Mouse (Mus musculus) embryonic facial prominence, embryonic 11.5 days (tissue): ENCODE data around the gene Aldh18a1. TPM values are rescaled to one million over a fixed set of nuclear protein-coding genes. Genes with fewer than 3 reads are reported as not detected.
"Not testable (repeated sequence)": the region's sequence is repeated elsewhere in the genome, so short reads cannot be mapped to it uniquely, and the experiment has no call there.

ENCODE experiments used
- ATAC-seq: fragments of 200-750 bp; cut with Nextera tagmentation; replicated peaks from 2 replicates; pipeline ENCODE4 v1.8.0; 2017; ENCODE audit warnings: low read depth; ENCODE audit not compliant: insufficient number of reproducible peaks, low FRiP score, low TSS enrichment
- DNase-seq: peaks from one replicate; pipeline ENCODE4 v3.0.0-alpha.2; 2015; ENCODE audit warnings: low spot score
- H3K27ac ChIP-seq: fragments of 300-500 bp; sonication (generic); replicated peaks from 2 replicates; pipeline ENCODE4 v1.5.1; 2014; ENCODE audit warnings: mild to moderate bottlenecking, low read depth, low read length, control low read depth
- H3K27me3 ChIP-seq: fragments of 300-500 bp; sonication (generic); 2 replicates; pipeline ENCODE4 v1.6.1; 2014; ENCODE audit warnings: mild to moderate bottlenecking, low read length, moderate library complexity, mixed read lengths; ENCODE audit not compliant: control insufficient read depth, insufficient read depth
- H3K36me3 ChIP-seq: fragments of 300-500 bp; sonication (generic); replicated peaks from 2 replicates; pipeline ENCODE4 v1.6.1; 2014; ENCODE audit warnings: low read depth, mild to moderate bottlenecking, low read length, moderate library complexity, mixed read lengths; ENCODE audit not compliant: control insufficient read depth, insufficient read depth
- H3K4me1 ChIP-seq: fragments of 300-500 bp; sonication (generic); 2 replicates; pipeline ENCODE4 v1.6.1; 2014; ENCODE audit warnings: low read length, mixed read lengths; ENCODE audit not compliant: control insufficient read depth, insufficient read depth
- H3K4me2 ChIP-seq: fragments of 300-500 bp; sonication (generic); 2 replicates; pipeline ENCODE4 v1.6.1; 2014; ENCODE audit warnings: low read depth, mild to moderate bottlenecking, control low read depth, low read length, moderate library complexity
- H3K4me3 ChIP-seq: fragments of 300-500 bp; sonication (generic); 2 replicates; pipeline ENCODE4 v1.5.1; 2014; ENCODE audit warnings: low read depth, low read length, control low read depth
- H3K9ac ChIP-seq: fragments of 300-500 bp; sonication (generic); replicated peaks from 2 replicates; pipeline ENCODE4 v1.6.1; 2014; ENCODE audit warnings: mild to moderate bottlenecking, control low read depth, low read length
- H3K9me3 ChIP-seq: fragments of 300-500 bp; sonication (generic); replicated peaks from 2 replicates; pipeline ENCODE4 v1.6.1; 2016; ENCODE audit warnings: mild to moderate bottlenecking, low read length, inconsistent platforms, mixed read lengths; ENCODE audit not compliant: control insufficient read depth
- WGBS: fragments of 180-500 bp; shearing (Covaris S2); extraction: QIAGEN DNeasy Blood & Tissue Kit; methylation state at CpG from one replicate; pipeline ENCODE4 v1.1.7; 2014; 5-methylcytosine and 5-hydroxymethylcytosine counted together
- polyA plus RNA-seq: library from polyadenylated mRNA; unstranded; fragments of >200 nt; fragmentation: Nextera tagmentation; extraction: Ambion mirVana; gene quantifications from 2 replicates; pipeline ENCODE4 v1.2.1, GENCODE M21; 2014

Aldh18a1 gene
- polyA plus RNA-seq, 1 experiment from 2014 or later = 59.7 TPM

GRCm38 (mm10) chr19:40581662-40582061 is 6.6 kb downstream of the Aldh18a1 start:
- H3K4me2 ChIP-seq = no peak overlapping the region
- H3K36me3 ChIP-seq = no peaks in the 10 kb centered on the region; the same call in 1 of the 2 replicates
- ATAC-seq (no peak), DNase-seq (no peak)
- no peak overlapping the region for H3K27ac ChIP-seq
- H3K4me1 ChIP-seq = no peaks in the 10 kb centered on the region
- no peak overlapping the region for H3K4me3 ChIP-seq
- 77% methylated on average over 5 of the region's 5 CpGs for WGBS
- H3K9me3 ChIP-seq = no peaks in the 10 kb centered on the region
- H3K27me3 ChIP-seq = no peaks in the 10 kb centered on the region
- no peak overlapping the region for H3K9ac ChIP-seq

GRCm38 (mm10) chr19:40580902-40581301 is 7.4 kb downstream of the Aldh18a1 start:
- Histone ChIP-seq H3K9ac (no peak overlapping the region), H3K4me1 (no peaks in the 10 kb centered on the region), H3K4me3 (no peak overlapping the region), H3K27me3 (no peaks in the 10 kb centered on the region), H3K4me2 (no peak overlapping the region), H3K36me3 (no peaks in the 10 kb centered on the region; the same call in 1 of the 2 replicates), H3K9me3 (no peaks in the 10 kb centered on the region), H3K27ac (no peak overlapping the region)
- DNase-seq (no peak), ATAC-seq (no peak)
- WGBS = 83% methylated on average over 2 of the region's 2 CpGs

GRCm38 (mm10) chr19:40575438-40575837 is 12.8 kb downstream of the Aldh18a1 start:
- no peak overlapping the region for H3K27ac ChIP-seq
- H3K9me3 ChIP-seq = no peaks in the 10 kb centered on the region
- H3K4me1 ChIP-seq = no peaks in the 10 kb centered on the region
- DNase-seq = no peak
- no peak overlapping the region for H3K4me2 ChIP-seq
- no peaks in the 10 kb centered on the region; the same call in none of the 2 replicates for H3K36me3 ChIP-seq
- H3K9ac ChIP-seq = no peak overlapping the region
- no peak overlapping the region for H3K4me3 ChIP-seq
- 87% methylated on average over 5 of the region's 5 CpGs for WGBS
- no peaks in the 10 kb centered on the region for H3K27me3 ChIP-seq
- ATAC-seq = no peak

GRCm38 (mm10) chr19:40570726-40571125 is 17.5 kb downstream of the Aldh18a1 start:
- peaks cover 22% of the 10 kb centered on the region for H3K36me3 ChIP-seq
- no peak overlapping the region for H3K4me2 ChIP-seq
- H3K27me3 ChIP-seq = no peaks in the 10 kb centered on the region
- ATAC-seq = no peak
- WGBS = 93% methylated on average over 9 of the region's 9 CpGs
- H3K27ac ChIP-seq = no peak overlapping the region
- no peak overlapping the region for H3K9ac ChIP-seq
- H3K4me1 ChIP-seq = no peaks in the 10 kb centered on the region
- no peak for DNase-seq
- no peak overlapping the region for H3K4me3 ChIP-seq
- H3K9me3 ChIP-seq = no peaks in the 10 kb centered on the region

GRCm38 (mm10) chr19:40567616-40568015 is 20.6 kb downstream of the Aldh18a1 start:
- DNase-seq (no peak), ATAC-seq (no peak)
- Histone ChIP-seq H3K27me3 (no peaks in the 10 kb centered on the region), H3K36me3 (peaks cover 27% of the 10 kb centered on the region), H3K9me3 (no peaks in the 10 kb centered on the region), H3K9ac (no peak overlapping the region), H3K4me3 (no peak overlapping the region), H3K27ac (no peak overlapping the region), H3K4me2 (no peak overlapping the region), H3K4me1 (no peaks in the 10 kb centered on the region)
- WGBS = 90% methylated on average over 3 of the region's 3 CpGs

GRCm38 (mm10) chr19:40563880-40564645 is 24.2 kb downstream of the Aldh18a1 start:
- no peak for DNase-seq
- Histone ChIP-seq H3K4me2 (no peak overlapping the region), H3K27me3 (no peaks in the 10 kb centered on the region), H3K4me3 (no peak overlapping the region), H3K9me3 (no peaks in the 10 kb centered on the region), H3K4me1 (no peaks in the 10 kb centered on the region), H3K9ac (no peak overlapping the region), H3K36me3 (peaks cover 18% of the 10 kb centered on the region), H3K27ac (no peak overlapping the region)
- ATAC-seq = no peak
- WGBS = 88% methylated on average over 10 of the region's 10 CpGs

GRCm38 (mm10) chr19:40561521-40561920 is 26.7 kb downstream of the Aldh18a1 start:
- not testable (repeated sequence) for H3K9ac ChIP-seq, ATAC-seq, H3K9me3 ChIP-seq, H3K4me2 ChIP-seq, H3K27me3 ChIP-seq, H3K27ac ChIP-seq, H3K4me3 ChIP-seq, DNase-seq, H3K4me1 ChIP-seq
- peaks cover 13% of the 10 kb centered on the region for H3K36me3 ChIP-seq
- 65% methylated on average over 12 of the region's 31 CpGs for WGBS

GRCm38 (mm10) chr19:40556029-40556428 is 32.2 kb downstream of the Aldh18a1 start:
- H3K4me2 ChIP-seq = no peak overlapping the region
- no peak for ATAC-seq

More at GRCm38 (mm10) chr19:40556029-40556428, 32.2 kb downstream of the Aldh18a1 start:
- Histone ChIP-seq H3K9me3 (no peaks in the 10 kb centered on the region), H3K36me3 (peaks cover 7% of the 10 kb centered on the region), H3K4me3 (no peak overlapping the region), H3K4me1 (no peaks in the 10 kb centered on the region), H3K27ac (no peak overlapping the region), H3K27me3 (no peaks in the 10 kb centered on the region), H3K9ac (no peak overlapping the region)
- no peak for DNase-seq
- WGBS = 64% methylated on average over 7 of the region's 7 CpGs
